Mouse (Mus musculus) megakaryocyte, embryonic 14.5 days (primary cell): ENCODE results near the gene Polr2m.

ENCODE experiments used
- FLI1 ChIP-seq: IDR thresholded peaks from 2 replicates; pipeline ENCODE4 v1.6.1; 2012; ENCODE audit warnings: low read length, inconsistent platforms, mixed read lengths
- GATA1 ChIP-seq: IDR thresholded peaks from 3 replicates; pipeline ENCODE4 v1.6.1; 2012; ENCODE audit warnings: mixed read lengths, low read length, inconsistent platforms, borderline replicate concordance

- TF ChIP-seq GATA1 (no peak), FLI1 (no peak)
Measured at GRCm38 (mm10) chr9:71450626-71451025, 35.1 kb downstream of the Polr2m start.
